Mouse (Mus musculus): Measurements from ENCODE around the gene Pyy.

DNA sequence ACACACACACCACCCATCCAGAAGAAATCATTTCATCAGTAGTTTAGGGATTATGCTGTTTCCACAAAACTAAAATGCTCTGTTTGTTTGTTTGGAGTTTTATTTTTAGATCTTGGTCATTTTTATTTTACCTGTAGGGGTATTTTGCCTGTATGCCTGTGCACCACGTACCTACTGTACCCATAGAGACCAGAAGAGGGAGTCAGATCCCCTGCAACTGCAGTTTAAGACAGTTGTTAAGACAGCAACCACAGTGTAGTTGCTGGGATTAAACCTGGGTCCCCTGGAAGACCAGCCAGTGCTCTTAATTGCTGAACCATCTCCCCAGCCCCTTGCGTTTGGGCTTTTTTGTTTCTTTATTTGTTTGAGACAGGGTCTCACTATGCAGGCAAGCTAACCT is 38.7 kb downstream of the Pyy start:
- TF ChIP-seq CTCF (IDR thresholded peaks at IDR 0.05; ENCODE audit: borderline replicate concordance, insufficient read depth, low read depth, low read length) (peak; percentile 39; the same call in 1 of the 2 replicates), POLR2A (IDR thresholded peaks at IDR 0.05; ENCODE audit: borderline replicate concordance, insufficient read depth, low read length) (no peak)

Measured in cerebellum, adult 2 months (tissue).